Mouse (Mus musculus): ENCODE measurements around the gene 1700013G24Rik. TPM values are rescaled to one million over a fixed set of nuclear protein-coding genes. Genes with fewer than 3 reads are reported as not detected.

Gene 1700013G24Rik
- polyA plus RNA-seq, 1 experiment: not detected

DNA sequence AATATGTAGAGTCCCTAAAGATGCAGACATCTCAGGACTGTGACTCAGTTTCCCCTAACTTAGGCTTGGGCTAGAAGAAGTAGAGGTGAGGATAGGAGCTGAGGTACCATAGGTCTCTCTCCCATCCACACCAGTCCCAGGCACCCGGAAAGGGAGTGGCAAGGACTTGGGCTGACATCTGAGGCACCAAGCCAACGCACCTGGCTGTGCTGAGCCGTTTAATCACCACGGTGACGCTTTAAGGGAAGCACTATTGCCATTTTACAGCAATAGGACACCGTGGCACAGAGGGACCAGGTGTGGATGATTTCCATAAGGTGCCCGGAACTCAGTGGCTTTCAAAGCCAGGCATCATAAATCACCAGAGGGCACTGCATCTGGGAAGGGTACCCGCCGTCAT lies 5.2 kb downstream of the 1700013G24Rik start:
- peaks cover 18% of the 10 kb centered on the region; the same call in 1 of the 2 replicates for H3K4me1 ChIP-seq (ENCODE audit: control insufficient read depth, insufficient read depth, insufficient read length, low read length)
- no peak overlapping the region for H3K4me3 ChIP-seq (ENCODE audit: low read depth, low read length)
- WGBS: 23% methylated on average over 9 of the region's 9 CpGs
- TF ChIP-seq CTCF (IDR thresholded peaks at IDR 0.05; ENCODE audit: extremely low read depth, insufficient read length, insufficient replicate concordance, low read depth, low read length): no peak
- TF ChIP-seq POLR2A (IDR thresholded peaks at IDR 0.05; ENCODE audit: low read depth, low read length): no peak
- no peak overlapping the region for H3K27ac ChIP-seq (ENCODE audit: insufficient read depth, low read depth, low read length)
- H3K36me3 ChIP-seq (ENCODE audit: control insufficient read depth, insufficient read depth, low read length): no peaks in the 10 kb centered on the region
- H3K27me3 ChIP-seq (ENCODE audit: control insufficient read depth, insufficient read depth, low read length): no peaks in the 10 kb centered on the region

DNA sequence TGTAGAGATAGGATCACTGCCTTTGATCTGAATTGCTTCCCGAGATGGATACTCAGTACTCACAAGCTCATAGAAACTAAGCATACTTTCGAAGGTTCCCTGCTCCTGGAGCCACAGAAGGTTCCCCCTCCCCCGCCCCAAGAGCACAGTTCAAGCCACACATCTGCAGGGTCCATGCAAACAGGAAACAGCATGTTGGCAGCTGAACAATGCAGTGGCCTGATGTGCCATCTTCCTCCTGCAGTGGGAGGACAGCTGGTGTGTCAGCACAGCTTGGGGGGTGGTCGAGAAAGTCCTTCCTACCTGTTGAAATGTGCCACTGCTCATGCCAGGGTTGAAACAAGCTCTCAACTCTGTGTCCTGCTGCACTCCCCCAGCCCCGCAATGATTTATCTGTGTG lies 5.8 kb downstream of the 1700013G24Rik start:
- Histone ChIP-seq H3K4me1 (ENCODE audit: control insufficient read depth, insufficient read depth, insufficient read length, low read length) (peaks cover 18% of the 10 kb centered on the region; the same call in 1 of the 2 replicates), H3K36me3 (ENCODE audit: control insufficient read depth, insufficient read depth, low read length) (no peaks in the 10 kb centered on the region), H3K27ac (ENCODE audit: insufficient read depth, low read depth, low read length) (no peak overlapping the region), H3K27me3 (ENCODE audit: control insufficient read depth, insufficient read depth, low read length) (no peaks in the 10 kb centered on the region), H3K4me3 (ENCODE audit: low read depth, low read length) (no peak overlapping the region)
- no peak for TF ChIP-seq CTCF (IDR thresholded peaks at IDR 0.05; ENCODE audit: extremely low read depth, insufficient read length, insufficient replicate concordance, low read depth, low read length)
- TF ChIP-seq POLR2A (IDR thresholded peaks at IDR 0.05; ENCODE audit: low read depth, low read length): no peak
- WGBS: 25% methylated on average over 5 of the region's 5 CpGs

DNA sequence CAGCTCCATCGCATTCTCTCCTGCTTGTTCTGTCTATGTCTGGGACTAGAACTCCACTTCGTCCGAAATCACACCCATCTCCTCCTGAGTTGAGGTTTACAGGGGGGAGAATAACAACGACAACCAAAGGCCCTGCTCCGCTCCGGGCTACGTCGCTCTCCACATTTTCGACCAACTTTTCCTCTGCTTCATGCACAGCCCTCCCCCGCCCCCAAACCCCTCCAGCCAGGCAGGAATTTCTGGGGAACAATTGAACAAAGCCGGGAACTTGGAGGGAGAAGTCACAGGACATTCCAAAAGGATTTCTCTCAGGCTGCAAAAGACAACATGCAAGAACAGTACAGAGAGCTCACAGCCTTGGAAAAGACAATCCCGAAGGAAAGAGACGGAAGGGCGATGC lies 7.6 kb downstream of the 1700013G24Rik start:
- Histone ChIP-seq H3K27me3 (ENCODE audit: control insufficient read depth, insufficient read depth, low read length) (no peaks in the 10 kb centered on the region), H3K4me3 (ENCODE audit: low read depth, low read length) (no peak overlapping the region), H3K27ac (ENCODE audit: insufficient read depth, low read depth, low read length) (no peak overlapping the region), H3K36me3 (ENCODE audit: control insufficient read depth, insufficient read depth, low read length) (no peaks in the 10 kb centered on the region), H3K4me1 (ENCODE audit: control insufficient read depth, insufficient read depth, insufficient read length, low read length) (peaks cover 18% of the 10 kb centered on the region; the same call in 1 of the 2 replicates)
- TF ChIP-seq POLR2A (IDR thresholded peaks at IDR 0.05; ENCODE audit: low read depth, low read length) (no peak), CTCF (IDR thresholded peaks at IDR 0.05; ENCODE audit: extremely low read depth, insufficient read length, insufficient replicate concordance, low read depth, low read length) (no peak)
- 90% methylated on average over 14 of the region's 14 CpGs for WGBS

DNA sequence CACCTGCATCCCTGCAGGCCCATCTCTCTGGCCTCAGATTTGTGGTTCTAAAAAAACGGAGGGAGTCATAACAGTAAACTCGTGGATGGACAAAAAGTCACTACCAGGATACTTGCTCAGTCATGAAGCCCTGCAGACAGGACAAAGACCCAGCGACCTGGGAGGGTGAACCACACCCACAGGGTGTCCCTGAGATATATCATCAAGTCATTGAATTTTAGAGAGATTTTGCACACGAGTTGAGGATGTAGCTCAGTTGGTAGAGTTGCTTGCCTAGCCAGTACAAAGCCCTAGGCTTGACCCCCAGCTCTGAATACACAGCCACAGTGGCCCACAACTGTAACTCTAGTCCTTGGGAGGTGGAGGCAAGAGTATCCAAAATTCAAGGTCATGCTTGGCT lies 8.1 kb downstream of the 1700013G24Rik start:
- no peak overlapping the region for H3K27ac ChIP-seq (ENCODE audit: insufficient read depth, low read depth, low read length)

DNA sequence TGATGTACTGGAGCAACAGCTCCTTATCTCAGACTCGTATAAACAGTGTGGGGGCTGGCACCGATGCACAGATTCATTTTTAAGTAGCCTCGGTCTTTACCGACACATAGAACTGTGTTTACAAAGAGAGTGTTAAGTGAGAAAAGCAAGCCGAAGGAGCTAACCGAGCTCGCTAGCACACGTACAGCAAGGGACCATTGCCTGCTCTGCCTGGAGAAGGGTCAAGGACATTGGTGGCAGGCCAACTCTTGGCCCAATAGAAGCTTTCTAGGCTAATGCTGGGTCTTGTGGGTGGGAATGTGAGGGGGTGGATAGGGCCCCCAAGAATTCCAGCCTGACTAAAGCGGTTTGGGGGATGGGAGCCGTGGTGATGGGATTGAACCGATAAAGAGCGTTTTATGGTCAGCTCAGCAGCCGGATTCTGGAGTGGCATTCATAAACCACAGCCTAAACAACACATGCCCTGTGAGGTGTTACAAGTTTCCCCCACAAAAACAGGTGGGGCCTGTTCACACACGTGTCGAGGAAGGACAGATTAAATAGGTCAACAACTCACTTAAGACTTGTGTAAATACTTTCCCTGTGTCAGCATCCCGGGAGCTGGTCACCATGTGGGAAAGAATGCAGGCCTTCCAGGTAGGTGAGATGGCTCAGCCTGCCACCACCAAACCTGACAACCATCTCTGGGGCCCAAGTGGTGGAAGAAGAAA lies 9.1 kb downstream of the 1700013G24Rik start:
- Histone ChIP-seq H3K36me3 (ENCODE audit: control insufficient read depth, insufficient read depth, low read length) (no peaks in the 10 kb centered on the region), H3K27me3 (ENCODE audit: control insufficient read depth, insufficient read depth, low read length) (no peaks in the 10 kb centered on the region), H3K4me3 (ENCODE audit: low read depth, low read length) (no peak overlapping the region), H3K4me1 (ENCODE audit: control insufficient read depth, insufficient read depth, insufficient read length, low read length) (peaks cover 15% of the 10 kb centered on the region; the same call in 1 of the 2 replicates), H3K27ac (ENCODE audit: insufficient read depth, low read depth, low read length) (no peak overlapping the region)
- WGBS: 48% methylated on average over 16 of the region's 16 CpGs
- TF ChIP-seq POLR2A (IDR thresholded peaks at IDR 0.05; ENCODE audit: low read depth, low read length) (no peak), CTCF (IDR thresholded peaks at IDR 0.05; ENCODE audit: extremely low read depth, insufficient read length, insufficient replicate concordance, low read depth, low read length) (no peak)

More for the DNA sequence above, 8.1 kb downstream of the 1700013G24Rik start:
- Histone ChIP-seq H3K36me3 (ENCODE audit: control insufficient read depth, insufficient read depth, low read length) (no peaks in the 10 kb centered on the region), H3K4me3 (ENCODE audit: low read depth, low read length) (no peak overlapping the region), H3K27me3 (ENCODE audit: control insufficient read depth, insufficient read depth, low read length) (no peaks in the 10 kb centered on the region), H3K4me1 (ENCODE audit: control insufficient read depth, insufficient read depth, insufficient read length, low read length) (peaks cover 18% of the 10 kb centered on the region; the same call in 1 of the 2 replicates)
- WGBS: 84% methylated on average over 4 of the region's 4 CpGs
- TF ChIP-seq CTCF (IDR thresholded peaks at IDR 0.05; ENCODE audit: extremely low read depth, insufficient read length, insufficient replicate concordance, low read depth, low read length) (no peak), POLR2A (IDR thresholded peaks at IDR 0.05; ENCODE audit: low read depth, low read length) (no peak)

DNA sequence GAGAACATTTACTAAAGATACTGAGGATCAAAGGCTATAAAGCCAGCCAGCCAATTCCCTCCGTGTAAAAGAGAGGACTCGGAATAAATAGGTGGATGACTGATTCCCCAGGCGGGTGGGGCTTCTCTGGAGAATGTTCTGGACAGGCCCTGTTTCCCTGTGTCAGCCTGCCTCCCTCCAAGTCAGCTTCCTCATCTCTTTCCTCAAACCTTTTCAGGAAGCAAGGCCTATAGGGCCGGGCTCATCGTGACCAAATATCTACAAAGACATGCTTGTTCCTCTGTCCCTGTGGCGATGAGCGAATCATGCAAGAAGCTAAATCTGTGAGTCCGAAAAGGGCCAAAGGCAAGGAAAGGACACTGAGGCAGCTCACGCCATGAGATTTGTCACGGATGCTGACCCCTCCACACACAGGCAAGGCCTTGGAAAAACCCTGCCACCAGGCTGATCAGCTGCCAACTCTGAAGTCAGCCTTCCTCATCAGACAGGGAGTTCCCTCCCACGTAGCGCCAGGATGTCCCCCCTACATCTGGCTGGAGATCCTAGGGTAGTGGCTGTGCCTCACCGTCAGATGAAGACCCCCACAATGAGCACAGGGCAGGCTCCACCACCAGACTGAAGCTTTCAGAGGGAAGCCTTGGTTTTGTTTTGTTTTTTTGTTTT lies 12.2 kb downstream of the 1700013G24Rik start:
- Histone ChIP-seq H3K27ac (ENCODE audit: insufficient read depth, low read depth, low read length) (peak overlapping the region; percentile 41), H3K27me3 (ENCODE audit: control insufficient read depth, insufficient read depth, low read length) (no peaks in the 10 kb centered on the region), H3K4me3 (ENCODE audit: low read depth, low read length) (no peak overlapping the region), H3K36me3 (ENCODE audit: control insufficient read depth, insufficient read depth, low read length) (no peaks in the 10 kb centered on the region), H3K4me1 (ENCODE audit: control insufficient read depth, insufficient read depth, insufficient read length, low read length) (peaks cover 8% of the 10 kb centered on the region)
- WGBS: 68% methylated on average over 13 of the region's 13 CpGs
- TF ChIP-seq CTCF (IDR thresholded peaks at IDR 0.05; ENCODE audit: extremely low read depth, insufficient read length, insufficient replicate concordance, low read depth, low read length) (no peak), POLR2A (IDR thresholded peaks at IDR 0.05; ENCODE audit: low read depth, low read length) (no peak)

DNA sequence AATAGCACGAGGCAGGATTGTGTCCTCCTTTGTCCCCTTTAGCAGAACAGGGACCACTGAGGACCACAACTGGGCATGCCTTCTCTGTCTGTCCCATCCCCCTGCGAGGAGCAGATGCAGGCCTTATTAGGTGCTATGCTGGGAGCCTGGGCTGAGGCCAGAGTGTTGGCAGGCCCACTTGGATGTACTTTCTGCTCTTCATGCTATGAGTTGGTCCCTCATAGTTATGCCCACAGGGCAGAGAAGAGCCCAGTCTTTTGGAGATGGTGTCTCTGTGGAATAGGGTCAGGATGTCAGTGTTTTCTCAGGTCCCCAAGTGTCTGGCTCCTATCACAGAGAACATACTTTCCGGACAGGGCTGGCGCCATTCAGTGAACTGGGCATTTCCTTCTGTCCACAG lies 13.9 kb downstream of the 1700013G24Rik start:
- Histone ChIP-seq H3K4me3 (ENCODE audit: low read depth, low read length) (no peak overlapping the region), H3K36me3 (ENCODE audit: control insufficient read depth, insufficient read depth, low read length) (no peaks in the 10 kb centered on the region), H3K4me1 (ENCODE audit: control insufficient read depth, insufficient read depth, insufficient read length, low read length) (peaks cover 8% of the 10 kb centered on the region), H3K27me3 (ENCODE audit: control insufficient read depth, insufficient read depth, low read length) (no peaks in the 10 kb centered on the region), H3K27ac (ENCODE audit: insufficient read depth, low read depth, low read length) (0 out of 2 replicates have a peak overlapping the region, but pooled peaks have one; percentile 14)
- 90% methylated on average over 4 of the region's 4 CpGs for WGBS
- TF ChIP-seq POLR2A (IDR thresholded peaks at IDR 0.05; ENCODE audit: low read depth, low read length): no peak
- no peak for TF ChIP-seq CTCF (IDR thresholded peaks at IDR 0.05; ENCODE audit: extremely low read depth, insufficient read length, insufficient replicate concordance, low read depth, low read length)
